Mouse (Mus musculus): ENCODE results near the gene Tagap.
"Not testable (repeated sequence)": the region's sequence is repeated elsewhere in the genome, so short reads cannot be mapped to it uniquely, and the experiment has no call there.

Gene Tagap

DNA sequence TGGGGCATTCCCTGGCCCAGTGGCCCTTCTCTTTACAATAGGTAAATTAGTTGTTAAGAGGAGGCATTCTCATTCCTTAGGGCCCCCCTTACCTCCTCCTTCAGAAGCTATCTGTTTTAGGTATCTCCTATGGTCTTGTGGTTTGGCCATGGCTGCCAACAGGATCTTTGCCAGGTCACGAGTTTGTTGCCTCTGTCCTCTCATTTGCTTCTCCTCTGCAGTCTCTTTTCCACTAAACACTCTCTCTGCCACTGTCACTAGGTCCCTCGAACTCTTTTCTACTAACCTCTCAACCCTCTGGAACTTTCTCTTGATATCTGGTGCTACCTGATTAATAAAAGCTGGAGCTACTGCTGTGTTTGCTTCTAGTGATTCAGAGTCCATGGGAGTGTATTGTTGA lies 38.6 kb downstream of the Tagap start:
- in situ Hi-C loops (cut with MboI, MseI), result loop anchor here (5.0 to 25.0 kb wide), 2 partner anchors 1037 to 1227 kb away; no protein-coding TSS in a partner anchor

DNA sequence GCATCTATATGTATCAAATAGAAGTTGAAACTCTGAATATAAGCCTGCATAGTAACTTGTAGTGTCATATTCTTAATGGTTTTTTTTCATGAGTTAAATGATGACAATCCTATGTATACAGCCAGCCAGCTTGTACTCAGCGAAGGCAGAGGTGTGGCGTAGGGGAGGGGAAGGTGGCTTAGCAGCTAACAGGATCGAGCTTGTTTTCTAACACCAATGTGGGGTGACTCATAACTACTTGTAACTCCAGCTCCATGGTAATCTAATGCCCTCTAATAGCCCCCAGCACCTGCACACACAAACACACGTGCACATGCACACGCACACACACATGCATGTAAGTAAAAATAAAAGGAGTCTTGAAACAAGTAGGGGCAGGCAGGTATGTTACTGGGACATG lies 42.7 kb downstream of the Tagap start:
- in situ Hi-C loops (cut with MboI, MseI), result loop anchor here (25.0 kb wide), 1 partner anchor 1231 kb away; no protein-coding TSS in a partner anchor

DNA sequence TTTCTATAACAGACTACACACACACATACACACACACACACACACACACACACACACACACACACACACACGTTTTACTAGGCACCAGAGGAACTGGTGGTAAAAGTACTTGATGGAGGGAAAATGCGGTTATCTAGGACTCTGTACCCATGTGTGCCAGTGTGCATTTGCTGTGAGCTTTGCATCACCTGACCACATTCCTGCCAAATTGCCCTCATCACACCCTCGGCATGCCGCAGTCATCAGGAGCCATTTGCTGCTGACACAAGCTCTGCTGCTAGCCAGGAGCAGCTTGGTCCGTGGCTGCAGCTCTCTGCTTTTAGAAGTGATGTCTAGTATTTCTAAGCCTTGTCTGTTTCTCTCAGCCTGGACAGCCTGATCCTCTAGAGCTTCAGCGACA lies 44.0 kb downstream of the Tagap start:
- in situ Hi-C loops (cut with MboI, MseI), result loop anchor here (25.0 kb wide), 1 partner anchor 1232 kb away; no protein-coding TSS in a partner anchor

DNA sequence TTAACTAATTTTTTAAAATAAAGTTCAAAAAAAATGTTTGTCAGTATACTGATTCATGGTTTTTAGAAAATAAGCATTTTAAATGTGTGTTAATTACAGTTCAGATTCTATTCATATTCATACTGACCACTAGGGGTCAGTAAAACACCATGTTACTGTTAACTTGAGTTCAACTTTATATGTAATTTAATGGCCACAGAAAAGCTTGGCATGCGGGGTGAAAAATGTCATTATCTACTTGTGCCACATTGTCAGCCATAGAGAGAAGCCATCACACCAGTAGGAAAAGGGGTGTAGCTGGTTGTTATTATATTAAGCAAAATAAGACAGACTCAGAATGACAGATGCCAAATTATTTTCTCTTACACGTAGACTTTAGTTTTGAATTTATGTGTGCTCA lies 57.7 kb downstream of the Tagap start:
- in situ Hi-C loops (cut with MboI, MseI), result not testable (repeated sequence)
